16 mouse cellular contexts compared by ENCODE assay signal in genomic region chr7:64073781-64074180, GRCm38 (mm10).
A peak's percentile ranks its signal among the peaks of the same experiment; 100 is the strongest.
DNase-seq lines count a peak whose midpoint lies in the region; ATAC-seq and TF ChIP-seq lines count a peak whose summit lies in the region.
"Had no signal": no experiment of that assay in that cellular context is flagged by ENCODE, and none has a peak within 500 bp of the region (broad histone marks: within the 10 kb centered on the region; RNA-seq: fewer than 3 reads in every experiment).

No protein-coding gene starts in this region.

- no peak for TF ChIP-seq EP300 in liver, embryonic 14.5 days (IDR thresholded peaks at IDR 0.05; ENCODE audit: low read depth)

- no peaks in the 10 kb centered on the region for H3K36me3 ChIP-seq in liver, embryonic 12.5 days
- H3K36me3 ChIP-seq in embryonic facial prominence, embryonic 12.5 days, result no peaks in the 10 kb centered on the region
- H3K36me3 ChIP-seq in liver, embryonic 14.5 days (replicated peaks; ENCODE audit: control insufficient read depth, insufficient read depth, low read depth), result no peaks in the 10 kb centered on the region
- H3K36me3 ChIP-seq: hindbrain, embryonic 13.5 days; liver, embryonic 15.5 days; neural tube, embryonic 15.5 days had no signal

- no peaks in the 10 kb centered on the region for H3K4me1 ChIP-seq in liver, embryonic 12.5 days
- H3K4me1 ChIP-seq in embryonic facial prominence, embryonic 12.5 days, result no peaks in the 10 kb centered on the region
- H3K4me1 ChIP-seq in liver, embryonic 14.5 days (replicated peaks; ENCODE audit: control insufficient read depth in 2 of 2, insufficient read depth in 2 of 2, low read length in 1 of 2), result no peaks in the 10 kb centered on the region
- H3K4me1 ChIP-seq: hindbrain, embryonic 13.5 days; liver, embryonic 15.5 days; neural tube, embryonic 15.5 days had no signal

- ATAC-seq in liver, embryonic 12.5 days, result no peak
- ATAC-seq in embryonic facial prominence, embryonic 12.5 days (ENCODE audit: insufficient number of reproducible peaks, insufficient read depth, low FRiP score, low TSS enrichment), result 0 out of 2 replicates have a peak, but pooled peaks have one; percentile 29
- 0 out of 2 replicates have a peak, but pooled peaks have one; percentile 25 for ATAC-seq in liver, embryonic 14.5 days (ENCODE audit: insufficient read depth)

- no peak overlapping the region for H3K4me2 ChIP-seq in liver, embryonic 12.5 days
- H3K4me2 ChIP-seq in embryonic facial prominence, embryonic 12.5 days (replicated peaks), result no peak overlapping the region
- no peak overlapping the region for H3K4me2 ChIP-seq in liver, embryonic 14.5 days (ENCODE audit: low read depth)
- H3K4me2 ChIP-seq: hindbrain, embryonic 13.5 days; liver, embryonic 15.5 days; neural tube, embryonic 15.5 days had no signal

- 78% methylated on average over 3 of the region's 3 CpGs for WGBS in liver, embryonic 12.5 days (ENCODE audit: insufficient replicate concordance)
- WGBS in embryonic facial prominence, embryonic 12.5 days, result 94% methylated on average over 3 of the region's 3 CpGs
- WGBS in liver, embryonic 14.5 days (ENCODE audit: insufficient replicate concordance), result 74% methylated on average over 3 of the region's 3 CpGs

- H3K27me3 ChIP-seq in liver, embryonic 12.5 days (replicated peaks), result no peaks in the 10 kb centered on the region
- H3K27me3 ChIP-seq in embryonic facial prominence, embryonic 12.5 days, result no peaks in the 10 kb centered on the region
- no peaks in the 10 kb centered on the region for H3K27me3 ChIP-seq in liver, embryonic 14.5 days (ENCODE audit: control insufficient read depth, insufficient read depth, low read length)
- H3K27me3 ChIP-seq: hindbrain, embryonic 13.5 days; neural tube, embryonic 15.5 days had no signal

- DNase-seq in heart, adult 11 months, result peak; percentile 76
- no peak for DNase-seq in heart, adult 9 months (ENCODE audit: low spot score in 2 of 2)
- peak; percentile 1 for DNase-seq in liver
- DNase-seq in liver, embryonic 14.5 days (ENCODE audit: low read depth in 3 of 3, low spot score in 3 of 3), result no peak
- no peak for DNase-seq in yolk sac, embryonic 10.5 days (ENCODE audit: low spot score)
- DNase-seq in frontal cortex, adult 2 months (ENCODE audit: extremely low spot score in 1 of 2, low spot score in 1 of 2), result no peak
- DNase-seq: layer of hippocampus, adult 9-11 months; lung, postnatal 4 days; right cerebral cortex, adult 18-20 months; thymus, adult 2 months had no signal

- no peak overlapping the region for H3K9ac ChIP-seq in liver, embryonic 12.5 days
- H3K9ac ChIP-seq in embryonic facial prominence, embryonic 12.5 days, result no peak overlapping the region
- H3K9ac ChIP-seq in liver, embryonic 14.5 days (replicated peaks), result no peak overlapping the region
- H3K9ac ChIP-seq: hindbrain, embryonic 13.5 days; liver, embryonic 15.5 days; neural tube, embryonic 15.5 days had no signal

- TF ChIP-seq CTCF in liver, embryonic 14.5 days (IDR thresholded peaks at IDR 0.05; ENCODE audit: low read depth), result no peak

- no peaks in the 10 kb centered on the region for H3K9me3 ChIP-seq in liver, embryonic 12.5 days (replicated peaks)
- H3K9me3 ChIP-seq in embryonic facial prominence, embryonic 12.5 days, result no peaks in the 10 kb centered on the region
- H3K9me3 ChIP-seq in liver, embryonic 14.5 days (ENCODE audit: control insufficient read depth, low read length), result no peaks in the 10 kb centered on the region
- H3K9me3 ChIP-seq: hindbrain, embryonic 13.5 days; liver, embryonic 15.5 days; neural tube, embryonic 15.5 days had no signal

- no peak overlapping the region for H3K4me3 ChIP-seq in liver, embryonic 12.5 days
- no peak overlapping the region for H3K4me3 ChIP-seq in embryonic facial prominence, embryonic 12.5 days
- H3K4me3 ChIP-seq in liver, embryonic 14.5 days (ENCODE audit: insufficient read depth in 1 of 2, low read depth in 2 of 2, low read length in 2 of 2), result no peak overlapping the region
- H3K4me3 ChIP-seq: hindbrain, embryonic 13.5 days; liver, embryonic 15.5 days; neural tube, embryonic 15.5 days had no signal

- no peak overlapping the region for H3K27ac ChIP-seq in liver, embryonic 12.5 days
- no peak overlapping the region for H3K27ac ChIP-seq in embryonic facial prominence, embryonic 12.5 days
- H3K27ac ChIP-seq in liver, embryonic 14.5 days, result no peak overlapping the region
- H3K27ac ChIP-seq: hindbrain, embryonic 13.5 days; kidney, postnatal 0 days; liver, embryonic 15.5 days; neural tube, embryonic 15.5 days had no signal

Comparison
In these comparisons a context has a peak if more than half of its experiments do, and no peak if none do; other contexts are left out.
1. DNase-seq: peak in heart, adult 11 months (single experiment) and liver (single experiment); none in heart, adult 9 months (0 of 2), liver, embryonic 14.5 days (0 of 3), yolk sac, embryonic 10.5 days (single experiment) and frontal cortex, adult 2 months (0 of 2).